Mouse (Mus musculus): Measurements from ENCODE around the gene Gm8909. TPM values are rescaled to one million over a fixed set of nuclear protein-coding genes. Genes with fewer than 3 reads are reported as not detected.
A peak's percentile ranks its signal among the peaks of the same experiment; 100 is the strongest.

Gene Gm8909
- polyA plus RNA-seq (2012; rRNA removed), result 0.05 TPM in 1 of 2 replicates, not detected in the other
- not detected in 2 replicates for polyA plus RNA-seq (2014; fragmentation: Nextera tagmentation; extraction: Ambion mirVana)

- Histone ChIP-seq H3K9ac (ENCODE audit: low read depth, low read length, severe bottlenecking) (no peak within 1 kb of the TSS), H3K4me3 (replicated peaks; ENCODE audit: low read length) (peak within 1 kb of the TSS; percentile 33), H3K27me3 (ENCODE audit: control insufficient read depth, insufficient read depth, low read length) (peaks cover 39% of the 10 kb centered on the region), H3K36me3 (ENCODE audit: control insufficient read depth, insufficient read depth, low read length) (no peaks in the 10 kb centered on the region), H3K4me2 (replicated peaks; ENCODE audit: low read depth, low read length, severe bottlenecking) (peak within 1 kb of the TSS; percentile 44), H3K9me3 (ENCODE audit: control insufficient read depth, low read length) (no peaks in the 10 kb centered on the region), H3K27ac (replicated peaks; ENCODE audit: low read depth, low read length) (no peak within 1 kb of the TSS), H3K4me1 (ENCODE audit: control insufficient read depth, insufficient read depth, low read length) (no peaks in the 10 kb centered on the region)
- no peak for ATAC-seq (ENCODE audit: low FRiP score, low read depth)
- 3% methylated on average over 53 of the region's 63 CpGs for WGBS
- no peak for DNase-seq (ENCODE audit: low spot score)
- TF ChIP-seq POLR2A (IDR thresholded peaks at IDR 0.05; ENCODE audit: borderline replicate concordance, extremely low read depth, insufficient read depth, insufficient read length), result no peak
These were observed at the start of gene Gm8909 for GRCm38 (mm10) chr17:36168039-36168652. Gm8909 (minus strand) TSS chr17:36168537.

- Histone ChIP-seq H3K27ac (replicated peaks; ENCODE audit: low read depth, low read length) (no peak overlapping the region), H3K27me3 (ENCODE audit: control insufficient read depth, insufficient read depth, low read length) (peaks cover 55% of the 10 kb centered on the region), H3K9me3 (ENCODE audit: control insufficient read depth, low read length) (no peaks in the 10 kb centered on the region), H3K36me3 (ENCODE audit: control insufficient read depth, insufficient read depth, low read length) (no peaks in the 10 kb centered on the region), H3K9ac (ENCODE audit: low read depth, low read length, severe bottlenecking) (no peak overlapping the region), H3K4me3 (replicated peaks; ENCODE audit: low read length) (no peak overlapping the region), H3K4me2 (replicated peaks; ENCODE audit: low read depth, low read length, severe bottlenecking) (no peak overlapping the region), H3K4me1 (ENCODE audit: control insufficient read depth, insufficient read depth, low read length) (no peaks in the 10 kb centered on the region)
- no peak for TF ChIP-seq POLR2A (IDR thresholded peaks at IDR 0.05; ENCODE audit: borderline replicate concordance, extremely low read depth, insufficient read depth, insufficient read length)
- 8% methylated on average over 20 of the region's 20 CpGs for WGBS
- DNase-seq (ENCODE audit: low spot score) (no peak), ATAC-seq (ENCODE audit: low FRiP score, low read depth) (no peak)
These were observed 47.2 kb upstream of the Gm8909 start for GRCm38 (mm10) chr17:36215586-36215985.

- Histone ChIP-seq H3K4me1 (ENCODE audit: control insufficient read depth, insufficient read depth, low read length) (no peaks in the 10 kb centered on the region), H3K4me2 (replicated peaks; ENCODE audit: low read depth, low read length, severe bottlenecking) (no peak overlapping the region), H3K9me3 (ENCODE audit: control insufficient read depth, low read length) (no peaks in the 10 kb centered on the region), H3K9ac (ENCODE audit: low read depth, low read length, severe bottlenecking) (no peak overlapping the region), H3K36me3 (ENCODE audit: control insufficient read depth, insufficient read depth, low read length) (no peaks in the 10 kb centered on the region), H3K27ac (replicated peaks; ENCODE audit: low read depth, low read length) (no peak overlapping the region), H3K4me3 (replicated peaks; ENCODE audit: low read length) (no peak overlapping the region), H3K27me3 (ENCODE audit: control insufficient read depth, insufficient read depth, low read length) (peaks cover 41% of the 10 kb centered on the region)
- ATAC-seq (ENCODE audit: low FRiP score, low read depth) (no peak), DNase-seq (ENCODE audit: low spot score) (no peak)
- TF ChIP-seq POLR2A (IDR thresholded peaks at IDR 0.05; ENCODE audit: borderline replicate concordance, extremely low read depth, insufficient read depth, insufficient read length), result no peak
These were observed 38.5 kb upstream of the Gm8909 start for GRCm38 (mm10) chr17:36206846-36207245.

GRCm38 (mm10) chr17:36205862-36206261, 37.5 kb upstream of the Gm8909 start:
- H3K27ac ChIP-seq (replicated peaks; ENCODE audit: low read depth, low read length), result no peak overlapping the region
- H3K4me1 ChIP-seq (ENCODE audit: control insufficient read depth, insufficient read depth, low read length), result no peaks in the 10 kb centered on the region
- no peaks in the 10 kb centered on the region for H3K36me3 ChIP-seq (ENCODE audit: control insufficient read depth, insufficient read depth, low read length)
- ATAC-seq (ENCODE audit: low FRiP score, low read depth) (no peak), DNase-seq (ENCODE audit: low spot score) (no peak)
- peaks cover 38% of the 10 kb centered on the region for H3K27me3 ChIP-seq (ENCODE audit: control insufficient read depth, insufficient read depth, low read length)
- H3K4me2 ChIP-seq (replicated peaks; ENCODE audit: low read depth, low read length, severe bottlenecking), result peak overlapping the region; percentile 40
- H3K9me3 ChIP-seq (ENCODE audit: control insufficient read depth, low read length), result no peaks in the 10 kb centered on the region
- H3K4me3 ChIP-seq (replicated peaks; ENCODE audit: low read length), result peak overlapping the region; percentile 29
- WGBS, result under 1% methylated on average over 23 of the region's 41 CpGs
- no peak for TF ChIP-seq POLR2A (IDR thresholded peaks at IDR 0.05; ENCODE audit: borderline replicate concordance, extremely low read depth, insufficient read depth, insufficient read length)
- H3K9ac ChIP-seq (ENCODE audit: low read depth, low read length, severe bottlenecking), result 0 out of 2 replicates have a peak overlapping the region, but pooled peaks have one; percentile 29

GRCm38 (mm10) chr17:36205456-36205855, 37.1 kb upstream of the Gm8909 start:
- Histone ChIP-seq H3K27ac (replicated peaks; ENCODE audit: low read depth, low read length) (no peak overlapping the region), H3K27me3 (ENCODE audit: control insufficient read depth, insufficient read depth, low read length) (peaks cover 38% of the 10 kb centered on the region), H3K4me2 (replicated peaks; ENCODE audit: low read depth, low read length, severe bottlenecking) (peak overlapping the region; percentile 40), H3K9ac (ENCODE audit: low read depth, low read length, severe bottlenecking) (0 out of 2 replicates have a peak overlapping the region, but pooled peaks have one; percentile 29), H3K9me3 (ENCODE audit: control insufficient read depth, low read length) (no peaks in the 10 kb centered on the region), H3K4me1 (ENCODE audit: control insufficient read depth, insufficient read depth, low read length) (no peaks in the 10 kb centered on the region), H3K4me3 (replicated peaks; ENCODE audit: low read length) (peak overlapping the region; percentile 29), H3K36me3 (ENCODE audit: control insufficient read depth, insufficient read depth, low read length) (no peaks in the 10 kb centered on the region)
- DNase-seq (ENCODE audit: low spot score) (no peak), ATAC-seq (ENCODE audit: low FRiP score, low read depth) (no peak)
- 3% methylated on average over 15 of the region's 15 CpGs for WGBS
- TF ChIP-seq POLR2A (IDR thresholded peaks at IDR 0.05; ENCODE audit: borderline replicate concordance, extremely low read depth, insufficient read depth, insufficient read length), result no peak

Measured in limb, embryonic 14.5 days (tissue).